Mouse (Mus musculus) hematopoietic stem cell, adult 5-6 weeks (primary cell): ENCODE measurements around the gene Dtnb. TPM values are rescaled to one million over a fixed set of nuclear protein-coding genes. Genes with fewer than 3 reads are reported as not detected.

ENCODE experiments used
- ATAC-seq, 2 experiments: fragments of 125-278 bp in 1 of 2; replicated peaks in 1 of 2; 2 replicates each; pipeline ENCODE4 v1.8.0; 2016 to 2017; ENCODE audit warnings: inconsistent platforms in 2 of 2, mild to moderate bottlenecking in 2 of 2, moderate number of reproducible peaks in 2 of 2, low read depth in 1 of 2, moderate TSS enrichment in 1 of 2; ENCODE audit not compliant: low FRiP score in 2 of 2, poor library complexity in 2 of 2, severe bottlenecking in 2 of 2, insufficient read depth in 1 of 2, low TSS enrichment in 1 of 2
- total RNA-seq: library from RNA; stranded (forward); fragments of 172-1452, 232-1000 nt; gene quantifications from 2 replicates; pipeline ENCODE4 v1.2.3, GENCODE M21; 2017

Gene Dtnb
- total RNA-seq, 1 experiment from 2014 or later, result 26.0 TPM

DNA sequence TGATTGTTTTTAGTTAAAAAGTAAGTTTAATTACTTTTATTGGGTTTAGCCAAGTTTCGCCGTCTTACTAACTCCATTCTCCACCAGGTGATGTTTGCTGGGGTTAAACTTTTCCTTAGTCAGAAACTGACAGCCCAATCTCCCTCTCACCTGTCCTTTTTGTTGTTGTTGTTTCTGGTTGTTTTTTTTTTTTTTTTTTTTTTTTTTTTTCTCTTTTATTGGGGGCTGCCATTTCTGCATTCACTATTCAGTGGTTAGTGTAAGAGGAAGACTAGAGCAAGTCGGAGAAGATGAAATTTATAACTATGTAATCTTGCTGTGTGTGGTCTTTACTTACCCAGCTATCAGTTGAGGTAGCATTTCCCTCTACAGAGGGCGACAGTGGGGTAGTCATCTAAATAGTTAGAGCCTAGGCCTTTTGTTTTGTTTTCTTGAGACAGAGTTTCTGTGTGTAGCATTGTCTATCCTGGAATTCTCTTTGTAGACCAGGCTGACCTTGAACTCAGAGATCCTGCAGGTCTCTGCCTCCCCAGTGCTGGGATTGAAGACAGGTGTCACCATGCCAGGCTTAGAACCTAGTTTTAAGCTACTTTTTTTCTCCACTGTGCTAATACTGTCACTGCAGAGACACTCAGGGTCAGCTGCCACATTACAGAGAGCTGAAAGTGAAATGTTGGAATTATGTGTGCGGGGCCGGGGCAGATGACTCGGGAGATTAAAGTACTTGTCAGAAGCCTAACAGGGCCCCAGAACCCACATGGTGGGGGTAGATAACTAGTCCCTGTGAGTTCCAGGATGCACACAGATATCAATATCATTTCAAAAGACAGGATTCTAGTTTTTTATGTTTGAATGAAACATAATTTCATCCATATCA is 46.2 kb downstream of the Dtnb start:
- no peak for ATAC-seq

DNA sequence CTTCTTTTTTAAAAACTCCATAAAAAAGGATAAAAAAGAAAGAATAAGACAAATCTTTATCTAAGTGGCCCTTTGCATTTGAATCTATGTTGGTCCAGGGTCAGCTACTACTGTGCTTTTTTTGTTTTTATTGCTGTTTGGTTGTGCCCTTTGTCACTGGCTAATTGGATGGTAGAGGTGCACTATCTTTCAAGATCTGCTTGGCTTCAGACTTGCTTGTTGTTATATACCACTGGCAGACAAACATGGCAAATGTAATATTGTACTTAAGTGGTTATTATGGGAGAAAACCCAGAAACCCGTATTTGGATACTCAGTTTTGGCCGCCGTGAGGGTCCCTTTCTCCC is 46.8 kb downstream of the Dtnb start:
- ATAC-seq, result no peak

DNA sequence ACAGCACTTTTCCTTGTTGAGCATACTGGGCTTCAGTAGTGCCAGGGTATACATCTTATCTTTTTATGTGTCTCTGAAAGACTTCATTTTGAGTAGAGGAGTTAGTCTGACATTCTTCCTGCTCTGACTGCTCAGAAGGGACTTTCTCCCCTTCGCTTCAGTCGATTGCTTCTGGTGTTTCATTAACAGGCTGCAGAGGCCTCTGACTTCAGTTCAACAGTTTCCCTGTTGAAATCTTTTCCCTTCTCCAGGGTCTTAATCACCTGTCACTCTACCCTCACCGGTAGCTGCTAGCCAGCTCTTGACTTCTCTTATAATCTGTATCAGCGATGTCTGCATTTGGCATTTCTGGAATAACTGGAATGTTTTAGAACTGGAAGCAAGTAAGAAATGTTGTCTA is 54.7 kb downstream of the Dtnb start:
- ATAC-seq, result no peak

DNA sequence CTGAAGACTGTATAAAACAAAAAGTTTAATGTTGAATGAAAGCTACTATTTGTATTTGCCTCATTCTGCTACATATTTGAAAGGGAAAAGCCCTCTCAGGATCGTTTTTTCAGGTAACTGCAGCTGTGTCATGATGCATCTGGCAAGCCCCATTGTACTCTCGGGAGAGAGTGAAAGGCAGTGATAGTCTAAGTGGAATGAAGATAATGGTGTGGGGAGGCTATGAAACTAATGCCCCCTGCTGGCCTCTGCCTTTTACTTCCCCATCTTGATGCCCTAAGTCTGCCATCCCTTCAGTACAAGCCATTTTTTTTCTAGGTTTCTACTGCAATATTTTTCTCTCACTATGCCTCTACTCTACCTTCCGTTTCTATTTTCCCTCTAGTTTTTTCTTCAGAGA is 69.8 kb downstream of the Dtnb start:
- peak; percentile 42 to 64; a peak in 2 of 4 replicates for ATAC-seq

DNA sequence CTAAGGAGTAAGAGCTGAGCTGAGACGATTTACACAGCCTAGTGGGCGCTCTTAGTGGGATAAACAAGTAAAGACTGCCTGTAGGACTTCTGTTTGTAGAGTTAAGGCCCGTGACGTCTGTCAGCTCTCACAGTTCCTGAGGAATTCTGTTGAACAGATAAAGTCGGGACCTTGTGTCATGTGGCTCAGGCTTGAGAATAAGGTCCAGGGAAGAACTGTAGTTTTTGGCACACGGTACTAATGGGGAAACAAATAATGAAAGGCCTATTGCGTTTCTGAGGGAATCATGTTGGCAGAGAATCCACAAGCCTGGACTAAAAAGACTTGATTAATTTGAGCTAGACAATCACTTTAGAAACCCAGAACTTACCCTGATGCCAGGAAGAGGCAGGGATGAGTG is 84.6 kb downstream of the Dtnb start:
- no peak for ATAC-seq

DNA sequence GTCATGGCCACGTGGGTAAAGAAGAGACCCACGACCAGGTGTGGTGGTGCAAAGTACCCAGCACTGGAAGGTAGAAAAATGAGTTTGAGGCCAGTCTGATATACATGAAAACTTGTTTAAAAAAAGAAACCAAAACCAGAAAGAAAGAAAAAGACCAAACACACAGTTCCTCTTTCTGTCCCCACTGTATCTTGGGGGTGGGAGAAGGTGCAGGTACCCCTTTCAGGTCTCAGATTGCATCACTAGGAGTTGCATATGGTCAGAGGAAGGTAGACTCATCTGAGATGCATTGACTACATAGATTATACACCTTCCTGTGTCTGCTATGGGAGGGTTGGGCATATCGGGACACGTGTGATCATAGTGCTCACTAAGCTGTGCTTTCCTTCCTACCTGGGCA is 85.1 kb downstream of the Dtnb start:
- ATAC-seq, result peak; percentile 29 to 56; a peak in 1 of 4 replicates

DNA sequence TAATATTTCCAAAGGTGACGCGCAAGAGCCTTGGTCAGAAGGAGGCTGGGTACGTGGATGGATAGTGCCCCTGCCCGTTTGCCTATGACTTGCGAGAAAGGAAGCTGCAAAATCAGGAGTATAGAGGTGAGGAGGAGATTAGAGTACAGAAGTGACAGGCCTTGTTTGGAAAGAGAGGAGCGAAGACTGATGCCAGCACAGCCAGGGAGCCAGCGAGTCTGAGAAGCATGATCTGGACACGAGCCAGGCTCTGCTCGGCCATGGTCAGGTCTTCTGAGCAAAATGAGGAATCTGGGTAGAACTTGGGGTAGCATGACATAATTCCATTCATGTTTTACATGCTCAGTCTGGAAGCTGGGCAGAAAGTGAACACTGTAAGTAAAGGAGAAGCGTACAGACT is 85.6 kb downstream of the Dtnb start:
- no peak for ATAC-seq

DNA sequence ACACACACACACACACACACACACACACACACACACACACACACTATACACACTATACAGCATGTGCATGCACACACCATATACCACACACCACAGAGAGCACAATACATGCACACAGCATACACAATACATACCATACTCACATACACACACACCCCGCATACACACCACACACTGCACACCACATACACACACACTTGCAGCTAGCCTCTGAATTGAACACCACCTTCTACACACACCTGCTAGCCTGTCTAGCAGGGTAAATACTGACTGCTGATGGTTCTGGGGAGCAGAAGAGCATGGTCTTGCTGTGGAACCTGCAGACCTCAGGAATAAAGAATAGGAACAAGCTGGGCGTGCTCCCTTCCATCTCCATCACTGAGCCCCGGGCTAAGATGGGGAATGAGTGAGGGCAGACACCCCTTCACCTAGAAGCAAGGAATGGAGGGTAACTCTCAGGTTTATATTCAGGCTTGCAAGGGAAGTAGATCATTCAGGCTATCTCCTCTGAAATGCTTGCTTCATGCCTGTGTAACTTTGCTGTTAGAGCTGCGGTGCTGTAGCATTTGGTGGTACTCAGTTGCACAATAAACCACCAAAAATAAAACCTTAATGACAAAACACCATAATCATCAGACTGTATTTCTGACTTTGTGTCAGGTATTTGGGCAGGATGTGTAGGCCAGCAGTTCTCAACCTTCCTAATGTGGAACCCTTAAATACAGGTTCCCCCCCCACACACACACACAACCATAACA is 87.6 kb downstream of the Dtnb start:
- ATAC-seq, result no peak

DNA sequence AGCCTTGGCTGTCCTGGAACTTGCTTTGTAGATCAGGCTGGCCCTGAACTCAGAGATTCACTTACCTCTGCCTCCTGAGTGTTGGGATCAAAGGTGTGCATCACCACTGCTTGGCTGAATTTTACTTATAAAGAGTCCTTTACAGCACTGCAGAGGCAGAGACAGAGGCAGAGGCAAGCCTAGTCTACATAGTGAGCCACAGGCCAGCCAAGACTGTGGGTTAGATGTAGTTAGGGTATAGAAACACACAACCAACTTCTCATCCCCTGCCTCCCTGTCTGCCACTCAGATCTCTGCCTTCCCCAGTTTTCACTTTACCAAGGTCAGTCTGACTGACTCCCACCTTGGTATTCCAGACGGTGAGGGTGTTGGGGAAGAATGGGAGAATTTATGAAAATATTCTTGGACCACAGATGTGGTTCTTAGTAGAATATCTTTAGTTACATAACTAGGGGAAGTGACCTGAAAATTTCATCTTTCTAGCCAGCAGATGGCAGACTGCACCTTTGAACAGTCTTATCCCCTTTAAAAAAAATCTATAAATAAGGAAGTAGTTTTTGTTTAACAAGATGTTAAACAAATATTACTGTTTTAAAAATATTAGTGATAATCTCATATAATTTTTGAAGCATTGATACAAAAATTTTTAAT is 88.9 kb downstream of the Dtnb start:
- ATAC-seq, result peak; percentile 59 to 67; a peak in 3 of 4 replicates

DNA sequence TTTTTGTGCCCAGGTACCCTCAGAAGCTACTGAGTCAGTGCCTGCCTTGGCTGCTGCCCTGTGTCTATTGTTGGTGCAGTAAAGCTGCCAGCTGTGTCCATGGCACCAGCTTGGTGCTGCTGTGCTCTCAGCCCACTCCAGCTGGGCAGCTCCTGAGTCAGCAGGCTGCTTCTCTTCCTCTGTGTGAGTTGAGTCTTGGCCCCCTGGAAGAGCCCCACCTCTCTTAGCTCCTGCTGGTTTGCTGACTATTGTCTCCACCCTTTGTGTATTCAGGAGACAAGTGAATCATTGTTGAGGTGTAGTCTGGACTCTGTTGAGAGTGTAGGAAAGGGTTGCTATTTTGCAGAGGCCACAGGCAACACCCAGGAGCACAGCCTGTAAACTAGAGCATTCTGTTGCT is 90.5 kb downstream of the Dtnb start:
- ATAC-seq, result no peak

DNA sequence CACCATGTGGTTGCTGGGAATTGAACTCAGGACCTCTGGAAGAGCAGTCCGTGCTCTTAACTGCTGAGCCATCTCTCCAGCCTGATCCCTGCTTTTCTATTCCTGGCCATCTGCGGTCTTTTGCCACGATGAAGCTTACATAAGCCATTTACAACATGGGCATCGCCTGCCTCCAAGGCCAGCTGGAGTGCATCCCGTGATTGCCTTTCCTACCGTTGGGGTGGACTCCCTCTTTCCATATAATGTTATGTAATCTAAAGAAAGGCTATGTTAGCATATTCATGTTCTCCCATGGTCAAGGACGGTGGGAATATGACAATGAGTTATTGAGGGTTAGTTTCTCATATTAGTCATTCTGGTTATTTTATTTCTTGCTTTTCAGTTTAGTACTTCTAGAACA is 91.2 kb downstream of the Dtnb start:
- no peak for ATAC-seq

DNA sequence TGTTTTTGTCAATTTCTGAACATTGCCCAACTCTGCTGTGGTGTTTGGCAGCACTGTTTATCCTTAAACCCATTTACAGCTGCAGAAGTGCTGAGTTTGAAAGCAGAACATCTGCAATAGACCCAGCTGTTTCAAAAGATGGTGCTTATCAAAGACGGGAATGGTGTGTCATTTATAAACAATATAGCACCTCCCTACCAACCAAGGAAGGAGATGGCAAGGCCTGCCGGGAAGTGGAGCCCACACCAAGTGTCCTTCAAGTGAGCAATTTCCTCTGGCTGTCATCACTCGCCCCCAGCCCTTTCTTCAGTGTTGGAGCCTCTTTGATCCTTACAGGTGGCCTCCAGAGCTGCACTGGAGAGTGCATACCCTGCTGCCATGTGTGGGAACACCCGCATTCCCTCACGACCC is 97.8 kb downstream of the Dtnb start:
- no peak for ATAC-seq

DNA sequence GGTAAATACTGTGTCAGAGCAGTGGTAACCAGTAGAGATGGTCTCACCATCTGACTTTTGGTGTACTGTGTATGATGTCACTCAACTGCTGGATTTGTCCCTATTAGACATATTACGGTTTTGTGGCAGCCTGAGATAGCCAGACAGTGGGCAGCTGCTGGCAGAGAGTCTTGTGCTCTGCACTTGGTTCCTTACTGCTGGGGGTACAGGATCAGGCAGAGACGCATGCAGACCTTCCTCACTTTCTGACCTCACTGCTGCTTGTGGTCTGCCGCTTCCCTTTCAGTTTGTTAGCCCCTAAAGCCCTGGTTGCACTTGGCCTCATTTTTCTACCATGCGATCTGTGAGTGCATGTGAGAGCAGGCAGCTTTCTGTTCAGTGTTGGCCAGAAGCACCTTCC is 98.9 kb downstream of the Dtnb start:
- ATAC-seq, result peak; percentile 87 to 95

DNA sequence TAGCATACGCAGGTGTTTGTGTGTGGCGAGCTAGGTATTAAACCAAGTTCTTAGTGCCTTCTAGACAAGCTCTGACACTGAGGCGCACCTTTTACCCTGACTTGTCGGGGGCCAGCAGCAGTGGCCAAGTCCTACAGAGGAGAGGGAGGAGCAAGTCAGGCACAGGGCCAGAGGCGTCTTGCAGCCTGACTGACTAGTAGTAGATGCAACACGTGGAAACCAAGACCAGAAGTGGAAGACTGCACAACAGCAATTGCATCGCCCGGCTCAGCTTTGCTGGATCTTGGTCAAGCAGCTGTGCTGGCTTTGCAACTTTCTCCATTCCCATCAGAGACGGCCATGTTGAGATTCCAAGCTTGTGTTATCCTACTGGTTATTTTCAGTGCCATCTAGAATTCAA is 100.6 kb downstream of the Dtnb start:
- ATAC-seq, result no peak

DNA sequence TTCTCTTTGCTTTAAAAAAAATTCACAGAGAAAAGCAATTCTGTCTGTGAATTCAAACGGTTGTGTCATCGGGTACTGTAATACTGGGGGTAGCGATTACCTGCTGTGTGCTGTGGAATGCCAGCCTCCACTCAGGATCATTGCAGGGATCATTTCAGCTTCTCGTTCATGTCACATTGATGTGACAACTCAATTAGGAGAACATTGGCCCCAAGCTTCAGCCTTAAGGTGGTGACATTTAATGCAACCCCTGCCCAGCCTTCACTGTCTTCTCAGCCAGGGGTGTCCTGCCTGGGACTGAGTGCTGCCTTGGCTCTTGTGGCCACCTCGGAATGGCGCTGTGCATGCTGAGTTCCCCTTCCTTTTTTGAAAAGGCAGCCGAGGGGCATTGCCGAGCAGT is 101.7 kb downstream of the Dtnb start:
- no peak for ATAC-seq

DNA sequence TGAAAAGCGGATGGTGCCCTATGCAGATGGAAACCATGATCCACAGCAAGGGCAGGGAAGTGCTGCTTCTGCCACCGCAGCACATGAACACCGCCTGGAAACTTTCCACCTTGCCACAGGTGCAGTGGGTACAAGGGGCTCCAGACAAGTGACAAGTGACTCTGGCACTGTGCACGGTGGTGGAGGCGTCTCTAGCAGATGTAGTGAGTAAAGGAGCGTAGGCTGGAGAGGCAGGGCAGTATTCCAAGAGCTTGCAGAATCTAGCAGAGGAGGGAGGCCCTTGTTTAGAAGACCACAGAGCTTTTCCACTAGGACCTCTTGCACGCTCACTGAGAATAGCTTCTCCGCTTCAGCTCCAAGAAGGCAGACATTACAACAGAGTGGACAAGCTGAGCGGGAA is 102.7 kb downstream of the Dtnb start:
- ATAC-seq, result no peak

DNA sequence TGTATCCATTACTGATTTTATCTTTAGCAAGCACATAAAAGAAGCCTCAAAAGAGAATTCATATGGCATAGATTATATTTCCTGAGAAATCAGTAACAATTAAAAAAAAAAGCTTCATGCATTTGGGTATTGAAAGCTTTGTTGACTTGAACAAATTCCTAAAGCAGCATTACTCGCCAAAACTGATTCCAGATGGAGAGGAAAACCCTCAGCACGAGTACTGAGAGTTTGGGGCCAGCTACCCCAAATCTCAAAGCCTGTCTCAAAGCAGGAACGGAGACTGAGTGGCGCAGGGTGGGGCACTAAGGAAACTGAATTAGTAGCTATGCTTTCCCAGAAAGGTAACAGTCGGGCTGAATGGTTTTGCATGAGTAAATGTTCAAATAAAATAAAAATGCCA is 108.5 kb downstream of the Dtnb start:
- no peak for ATAC-seq

DNA sequence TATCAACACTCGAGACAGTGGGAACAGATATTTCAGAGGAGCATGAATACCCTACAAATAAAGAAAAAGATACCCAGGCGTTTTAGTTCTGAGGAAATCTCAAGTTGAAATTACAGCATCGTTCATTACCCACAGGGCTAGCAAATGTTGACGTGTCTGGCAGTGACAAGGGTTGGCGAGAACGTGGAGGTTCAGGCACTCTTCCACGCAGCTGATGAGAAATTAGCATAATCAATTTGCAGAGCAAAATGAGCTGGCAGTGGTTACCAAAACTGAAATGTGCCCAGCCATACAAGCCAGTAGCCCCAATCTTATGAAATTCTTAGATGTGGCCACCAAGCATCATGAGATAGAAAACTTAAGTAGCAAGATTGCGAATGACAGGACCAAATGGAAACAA is 110.9 kb downstream of the Dtnb start:
- no peak for ATAC-seq
